Mouse (Mus musculus) lung, adult 2 months (tissue): ENCODE results near the gene Gm45623.

ENCODE experiments used
- CTCF ChIP-seq: fragments of 200-500 bp; IDR thresholded peaks from 2 replicates; pipeline ENCODE4 v1.5.1; 2011; ENCODE audit warnings: mild to moderate bottlenecking, low read length, control low read depth; ENCODE audit not compliant: insufficient read depth
- POLR2A ChIP-seq: fragments of 200-500 bp; IDR thresholded peaks from 2 replicates; pipeline ENCODE4 v1.6.1; 2011; ENCODE audit warnings: low read depth, mild to moderate bottlenecking, control low read depth, low read length, borderline replicate concordance; ENCODE audit errors: extremely low read depth

GRCm38 (mm10) chr13:56772592-56772991 is 19.0 kb upstream of the Gm45623 start:
- no peak for TF ChIP-seq POLR2A
- TF ChIP-seq CTCF = 0 out of 2 replicates have a peak, but pooled peaks have one; percentile 9
